Mouse (Mus musculus): ENCODE results near the gene Blcap. TPM values are rescaled to one million over a fixed set of nuclear protein-coding genes. Genes with fewer than 3 reads are reported as not detected.
"Not testable (repeated sequence)": the region's sequence is repeated elsewhere in the genome, so short reads cannot be mapped to it uniquely, and the experiment has no call there.

Blcap gene
- 48.3 and 51.6 TPM in 2 replicates for polyA plus RNA-seq (2015; fragmentation: Nextera tagmentation; extraction: Ambion mirVana)

- no peak within 1 kb of the TSS for H3K4me3 ChIP-seq (replicated peaks)
- no peak within 1 kb of the TSS for H3K9ac ChIP-seq
- 0 out of 2 replicates have a peak, but pooled peaks have one; percentile 46 for ATAC-seq (replicated peaks; ENCODE audit: low FRiP score)
- 5% methylated on average over 6 of the region's 6 CpGs for WGBS
- H3K27me3 ChIP-seq: no peaks in the 10 kb centered on the region
- H3K27ac ChIP-seq: no peak within 1 kb of the TSS
- no peak within 1 kb of the TSS for H3K4me2 ChIP-seq
- H3K36me3 ChIP-seq: no peaks in the 10 kb centered on the region
- H3K4me1 ChIP-seq: peaks cover 9% of the 10 kb centered on the region
- H3K9me3 ChIP-seq (replicated peaks): no peaks in the 10 kb centered on the region
Measured at GRCm38 (mm10) chr2:157571224-157571832, at the start of gene Blcap. Gene Blcap, minus strand, starts transcription at chr2:157571274.

GRCm38 (mm10) chr2:157618393-157618792 is 47.3 kb upstream of the Blcap start:
- ATAC-seq (replicated peaks; ENCODE audit: low FRiP score): no peak
- WGBS: 86% methylated on average over 4 of the region's 4 CpGs
- no peaks in the 10 kb centered on the region for H3K36me3 ChIP-seq
- 0 out of 2 replicates have a peak, but pooled peaks cover 3% of the 10 kb centered on the region for H3K27me3 ChIP-seq
- no peak overlapping the region for H3K4me3 ChIP-seq (replicated peaks)
- H3K9me3 ChIP-seq (replicated peaks): no peaks in the 10 kb centered on the region
- peaks cover 8% of the 10 kb centered on the region for H3K4me1 ChIP-seq
- H3K4me2 ChIP-seq: no peak overlapping the region
- H3K27ac ChIP-seq: no peak overlapping the region
- no peak overlapping the region for H3K9ac ChIP-seq

- H3K9ac ChIP-seq: no peak overlapping the region
- H3K4me1 ChIP-seq: peaks cover 8% of the 10 kb centered on the region
- WGBS: 14% methylated on average over 11 of the region's 11 CpGs
- H3K27me3 ChIP-seq: 0 out of 2 replicates have a peak, but pooled peaks cover 3% of the 10 kb centered on the region
- ATAC-seq (replicated peaks; ENCODE audit: low FRiP score): 0 out of 2 replicates have a peak, but pooled peaks have one; percentile 54
- H3K9me3 ChIP-seq (replicated peaks): no peaks in the 10 kb centered on the region
- no peak overlapping the region for H3K27ac ChIP-seq
- H3K4me3 ChIP-seq (replicated peaks): no peak overlapping the region
- peak overlapping the region; percentile 33 for H3K4me2 ChIP-seq
- no peaks in the 10 kb centered on the region for H3K36me3 ChIP-seq
Measured at GRCm38 (mm10) chr2:157613997-157614396, 42.9 kb upstream of the Blcap start.

GRCm38 (mm10) chr2:157611735-157612134 is 40.7 kb upstream of the Blcap start:
- no peaks in the 10 kb centered on the region for H3K36me3 ChIP-seq
- 74% methylated on average over 3 of the region's 3 CpGs for WGBS
- peaks cover 24% of the 10 kb centered on the region for H3K4me1 ChIP-seq
- H3K9ac ChIP-seq: no peak overlapping the region
- ATAC-seq (replicated peaks; ENCODE audit: low FRiP score): no peak
- H3K4me3 ChIP-seq (replicated peaks): no peak overlapping the region
- H3K27ac ChIP-seq: no peak overlapping the region
- 0 out of 2 replicates have a peak, but pooled peaks cover 3% of the 10 kb centered on the region for H3K27me3 ChIP-seq
- no peak overlapping the region for H3K4me2 ChIP-seq
- no peaks in the 10 kb centered on the region for H3K9me3 ChIP-seq (replicated peaks)

GRCm38 (mm10) chr2:157607542-157608236 is 36.6 kb upstream of the Blcap start:
- no peak overlapping the region for H3K9ac ChIP-seq
- 38% methylated on average over 9 of the region's 9 CpGs for WGBS
- peaks cover 21% of the 10 kb centered on the region for H3K4me1 ChIP-seq
- no peak overlapping the region; the same call in 1 of the 2 replicates for H3K4me2 ChIP-seq
- peaks cover 15% of the 10 kb centered on the region; the same call in 1 of the 2 replicates for H3K27me3 ChIP-seq
- peak; percentile 74 for ATAC-seq (replicated peaks; ENCODE audit: low FRiP score)
- no peaks in the 10 kb centered on the region for H3K36me3 ChIP-seq
- peak overlapping the region; percentile 63 for H3K27ac ChIP-seq
- no peaks in the 10 kb centered on the region for H3K9me3 ChIP-seq (replicated peaks)
- no peak overlapping the region for H3K4me3 ChIP-seq (replicated peaks)

GRCm38 (mm10) chr2:157605025-157605675 is 34.1 kb upstream of the Blcap start:
- Histone ChIP-seq H3K27me3 (peaks cover 15% of the 10 kb centered on the region; the same call in 1 of the 2 replicates), H3K4me3 (replicated peaks) (no peak overlapping the region), H3K36me3 (no peaks in the 10 kb centered on the region), H3K4me1 (peaks cover 27% of the 10 kb centered on the region), H3K9me3 (replicated peaks) (no peaks in the 10 kb centered on the region), H3K27ac (no peak overlapping the region), H3K9ac (no peak overlapping the region), H3K4me2 (no peak overlapping the region)
- 6% methylated on average over 18 of the region's 18 CpGs for whole genome bisulfite sequencing
- no peak for ATAC-seq (replicated peaks; ENCODE audit: low FRiP score)

- no peaks in the 10 kb centered on the region for H3K36me3 ChIP-seq
- no peak overlapping the region for H3K4me3 ChIP-seq (replicated peaks)
- peak; percentile 72 for ATAC-seq (replicated peaks; ENCODE audit: low FRiP score)
- H3K4me2 ChIP-seq: no peak overlapping the region
- H3K4me1 ChIP-seq: 0 out of 2 replicates have a peak, but pooled peaks cover 11% of the 10 kb centered on the region
- no peaks in the 10 kb centered on the region for H3K9me3 ChIP-seq (replicated peaks)
- peaks cover 15% of the 10 kb centered on the region; the same call in 1 of the 2 replicates for H3K27me3 ChIP-seq
- H3K27ac ChIP-seq: peak overlapping the region; percentile 68; the same call in 1 of the 2 replicates
- 50% methylated on average over 6 of the region's 6 CpGs for WGBS
- no peak overlapping the region for H3K9ac ChIP-seq
Measured at GRCm38 (mm10) chr2:157601435-157601839, 30.4 kb upstream of the Blcap start.

GRCm38 (mm10) chr2:157596876-157597566 is 25.9 kb upstream of the Blcap start:
- ATAC-seq (replicated peaks; ENCODE audit: low FRiP score): no peak
- no peak overlapping the region for H3K27ac ChIP-seq
- H3K36me3 ChIP-seq: no peaks in the 10 kb centered on the region
- H3K4me3 ChIP-seq (replicated peaks): peak overlapping the region; percentile 16
- H3K9me3 ChIP-seq (replicated peaks): no peaks in the 10 kb centered on the region
- H3K4me2 ChIP-seq: peak overlapping the region; percentile 36; the same call in 1 of the 2 replicates
- H3K9ac ChIP-seq: no peak overlapping the region
- 0 out of 2 replicates have a peak, but pooled peaks cover 4% of the 10 kb centered on the region for H3K4me1 ChIP-seq
- no peaks in the 10 kb centered on the region for H3K27me3 ChIP-seq
- 69% methylated on average over 22 of the region's 22 CpGs for WGBS

- H3K9me3 ChIP-seq (replicated peaks); H3K4me1 ChIP-seq; H3K4me2 ChIP-seq; H3K27me3 ChIP-seq; H3K9ac ChIP-seq; H3K4me3 ChIP-seq (replicated peaks); ATAC-seq (replicated peaks; ENCODE audit: low FRiP score); H3K27ac ChIP-seq; H3K36me3 ChIP-seq: not testable (repeated sequence)
- WGBS: 27% methylated on average over 7 of the region's 7 CpGs
Measured at GRCm38 (mm10) chr2:157585351-157585750, 14.3 kb upstream of the Blcap start.

- Histone ChIP-seq H3K9me3 (replicated peaks) (no peaks in the 10 kb centered on the region), H3K36me3 (no peaks in the 10 kb centered on the region), H3K27me3 (no peaks in the 10 kb centered on the region), H3K4me1 (no peaks in the 10 kb centered on the region), H3K4me2 (no peak overlapping the region), H3K4me3 (replicated peaks) (no peak overlapping the region), H3K27ac (no peak overlapping the region), H3K9ac (no peak overlapping the region)
- ATAC-seq (replicated peaks; ENCODE audit: low FRiP score): no peak
- WGBS: 65% methylated on average over 2 of the region's 2 CpGs
Measured at GRCm38 (mm10) chr2:157572786-157573185, 1.7 kb upstream of the Blcap start.

- Histone ChIP-seq H3K4me1 (peaks cover 16% of the 10 kb centered on the region), H3K4me2 (no peak overlapping the region), H3K27ac (no peak overlapping the region), H3K9ac (no peak overlapping the region), H3K9me3 (replicated peaks) (no peaks in the 10 kb centered on the region), H3K36me3 (no peaks in the 10 kb centered on the region), H3K27me3 (no peaks in the 10 kb centered on the region), H3K4me3 (replicated peaks) (no peak overlapping the region)
- no peak for ATAC-seq (replicated peaks; ENCODE audit: low FRiP score)
- 70% methylated on average over 9 of the region's 9 CpGs for whole genome bisulfite sequencing
Measured at GRCm38 (mm10) chr2:157569796-157570485, 1.1 kb downstream of the Blcap start.
